Mouse (Mus musculus) left cerebral cortex, adult 9 months (tissue): Measurements from ENCODE around the gene Mmp24.
"Not testable (repeated sequence)": the region's sequence is repeated elsewhere in the genome, so short reads cannot be mapped to it uniquely, and the experiment has no call there.

Experiments
- DNase-seq, 2 experiments: peaks; one replicate each; pipeline ENCODE4 v3.0.0; 2022; ENCODE audit warnings: low spot score in 2 of 2

Gene Mmp24

GRCm38 (mm10) chr2:155814829-155815228 is 39.7 kb downstream of the Mmp24 start:
- DNase-seq = no peak

DNA sequence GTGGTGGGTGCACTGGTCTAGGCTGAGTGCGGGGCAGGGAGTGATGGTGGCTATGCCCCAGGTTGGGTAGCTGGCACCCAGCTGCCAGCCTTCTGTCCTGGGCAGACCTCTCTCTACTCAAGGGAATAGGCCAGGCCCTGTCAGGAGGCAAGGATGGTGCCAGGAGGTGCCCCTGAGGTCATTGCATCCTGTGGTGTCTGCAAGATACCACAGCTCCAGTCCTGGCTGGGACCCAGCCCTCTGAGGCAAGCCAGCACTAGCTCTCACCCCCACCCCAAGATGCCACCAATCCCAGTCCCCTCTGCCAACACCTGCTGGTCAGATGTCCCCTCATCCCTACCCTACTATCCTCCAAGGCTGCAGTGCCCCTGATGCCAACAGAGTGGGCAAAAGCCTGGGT is 41.0 kb downstream of the Mmp24 start:
- DNase-seq = no peak

GRCm38 (mm10) chr2:155817301-155818245 is 42.4 kb downstream of the Mmp24 start:
- DNase-seq = no peak

GRCm38 (mm10) chr2:155818596-155819391 is 43.7 kb downstream of the Mmp24 start:
- peak; percentile 88 to 96 for DNase-seq

DNA sequence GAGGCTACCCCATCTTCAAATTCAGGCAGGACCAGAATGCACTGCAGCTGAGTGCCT is 44.1 kb downstream of the Mmp24 start, which contains the start of gene BC029722:
Gene BC029722 (minus strand): TSS at position 35 of the 57 bp plus-strand sequence.
- no peak for DNase-seq

GRCm38 (mm10) chr2:155819449-155820251 is 44.5 kb downstream of the Mmp24 start:
- DNase-seq = no peak

- DNase-seq = no peak
Measured at GRCm38 (mm10) chr2:155820779-155821178, 45.6 kb downstream of the Mmp24 start.

DNA sequence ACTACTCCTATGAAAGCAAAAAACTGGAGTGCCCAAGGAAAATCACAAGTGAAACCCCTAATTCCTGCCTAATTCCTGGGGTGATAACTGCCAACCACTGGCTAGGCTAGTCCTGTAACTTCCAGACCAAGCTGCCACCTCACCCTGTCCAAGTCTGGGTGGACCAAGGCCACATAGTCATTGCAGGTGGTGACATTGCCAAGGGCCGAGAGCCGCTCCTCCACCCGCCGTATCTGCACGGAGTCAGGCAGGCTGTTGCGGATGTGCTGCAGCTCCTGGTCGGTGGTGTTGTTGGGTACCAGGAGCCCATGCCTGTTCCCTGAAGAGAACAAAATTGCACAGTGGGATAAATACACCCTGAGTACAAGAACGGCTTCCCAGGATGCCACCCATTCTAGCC is 48.6 kb downstream of the Mmp24 start:
- no peak for DNase-seq

DNA sequence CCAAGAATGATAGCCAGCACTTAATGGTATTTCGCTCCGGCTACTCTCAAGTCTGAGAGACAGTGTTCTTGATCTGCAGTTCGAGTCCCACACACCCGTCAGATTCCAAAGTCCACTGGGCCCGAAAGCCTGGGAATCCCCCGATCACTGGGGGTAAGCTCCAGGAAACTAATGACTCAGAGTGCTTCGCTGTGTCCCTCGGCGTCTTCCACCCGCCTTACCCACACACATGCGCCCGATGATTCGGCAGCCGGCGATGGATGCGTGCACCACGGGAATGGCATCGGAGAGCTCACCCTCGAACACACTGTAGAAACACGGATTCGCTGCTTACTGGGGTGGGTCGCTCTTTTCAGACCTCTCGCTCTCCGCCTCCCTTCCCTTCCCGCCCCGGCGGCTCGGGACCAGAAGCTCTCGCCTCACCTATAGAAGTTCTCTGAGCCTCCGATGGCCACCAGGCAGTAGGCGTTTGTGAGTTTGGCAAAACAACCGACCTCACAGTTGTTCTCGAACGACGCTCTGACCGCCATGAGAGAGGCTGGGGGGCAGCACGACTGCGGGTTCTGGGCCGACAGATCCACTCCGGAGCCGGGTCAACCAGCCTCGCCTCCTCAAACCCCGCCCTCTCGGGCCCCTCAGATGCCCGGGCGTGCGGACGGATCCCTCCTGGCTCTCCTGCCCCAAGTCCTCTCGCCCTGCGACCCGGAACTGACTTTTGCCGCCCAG is 50.9 kb downstream of the Mmp24 start:
- no peak for DNase-seq

DNA sequence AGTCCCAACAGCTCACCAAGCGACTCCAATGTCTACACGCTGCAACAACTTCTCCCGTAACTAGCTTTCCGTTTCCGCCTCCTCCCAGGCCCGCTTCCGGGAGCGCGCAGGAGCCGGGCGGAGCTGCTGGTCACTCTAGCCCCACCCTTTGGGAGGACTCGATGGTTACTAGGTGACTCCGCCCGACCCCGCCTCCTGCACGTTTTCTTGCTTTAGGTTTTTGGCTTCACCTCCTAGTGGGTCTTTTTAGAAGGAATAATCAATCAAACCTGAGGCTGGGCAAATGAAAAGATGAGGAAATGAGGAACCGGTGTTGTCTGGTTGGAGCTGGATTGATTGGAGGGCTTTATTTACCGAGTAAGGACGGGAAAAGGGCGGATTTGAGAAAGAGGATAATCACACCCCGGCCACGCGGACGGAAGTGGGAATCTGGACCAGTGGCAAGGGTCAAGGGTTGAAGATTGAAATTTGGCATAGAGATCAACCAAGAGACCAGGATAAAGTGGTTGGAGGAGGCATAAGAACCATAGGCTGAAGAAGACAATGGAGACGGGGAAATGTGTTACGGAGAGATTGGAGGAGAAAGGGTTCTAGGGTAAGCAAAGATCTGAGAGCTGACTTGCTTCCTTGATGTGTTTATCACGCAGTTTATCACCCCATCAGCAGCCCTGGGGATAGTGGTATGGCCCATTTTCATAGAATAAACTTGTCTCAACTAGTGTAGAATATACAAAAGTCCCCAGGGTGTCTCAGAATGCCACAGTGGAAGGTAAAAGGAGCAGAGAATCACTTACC is 51.7 kb downstream of the Mmp24 start, which contains the start of gene Eif6:
Gene Eif6 (minus strand): TSS at position 296 of the 795 bp plus-strand sequence.
- DNase-seq = peak in 1 of 2 experiments; percentile 80

DNA sequence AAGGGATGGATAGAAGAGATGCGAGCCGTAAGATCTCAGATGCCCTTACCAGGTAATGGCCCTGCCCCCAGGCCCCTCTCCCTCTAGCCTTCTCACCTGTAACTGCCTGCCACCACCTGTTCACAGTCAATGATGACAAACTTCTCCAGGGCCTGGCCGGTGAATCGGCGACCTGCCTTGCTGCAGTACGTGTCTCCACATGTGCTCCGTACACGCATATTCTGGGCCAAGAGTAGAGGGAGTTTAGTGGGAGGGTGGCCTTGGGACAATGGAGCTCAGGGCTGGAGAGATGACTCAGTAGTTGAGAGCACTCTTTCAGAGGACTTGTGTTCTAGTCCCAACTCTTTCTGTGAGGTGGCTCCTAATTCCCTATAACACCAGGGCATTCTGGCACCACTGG is 55.7 kb downstream of the Mmp24 start:
- no peak for DNase-seq

- DNase-seq = no peak
Measured at GRCm38 (mm10) chr2:155831302-155831701, 56.2 kb downstream of the Mmp24 start.

DNA sequence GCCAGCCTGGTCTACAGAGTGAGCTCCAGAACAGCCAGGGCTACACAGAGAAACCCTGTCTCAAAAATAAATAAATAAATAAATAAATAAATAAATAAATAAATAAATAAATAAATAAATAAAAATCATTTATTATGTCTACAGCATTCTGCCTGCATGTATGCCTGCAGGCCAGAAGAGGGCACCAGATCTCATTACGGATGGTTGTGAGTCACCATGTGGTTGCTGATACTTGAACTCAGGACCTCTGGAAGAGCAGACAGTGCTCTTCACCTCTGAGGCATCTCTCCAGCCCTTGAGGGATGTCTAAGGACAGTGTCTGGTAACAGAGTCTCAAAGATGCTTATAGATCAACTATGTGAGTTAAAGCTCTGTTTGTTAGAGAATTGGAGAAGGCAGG is 56.9 kb downstream of the Mmp24 start:
- not testable (repeated sequence) for DNase-seq

GRCm38 (mm10) chr2:155834732-155835131 is 59.6 kb downstream of the Mmp24 start, which contains the start of gene Fam83c:
Fam83c (minus strand) TSS chr2:155834854.
- no peak for DNase-seq

- DNase-seq = no peak
Measured at GRCm38 (mm10) chr2:155837961-155838360, 62.8 kb downstream of the Mmp24 start.

DNA sequence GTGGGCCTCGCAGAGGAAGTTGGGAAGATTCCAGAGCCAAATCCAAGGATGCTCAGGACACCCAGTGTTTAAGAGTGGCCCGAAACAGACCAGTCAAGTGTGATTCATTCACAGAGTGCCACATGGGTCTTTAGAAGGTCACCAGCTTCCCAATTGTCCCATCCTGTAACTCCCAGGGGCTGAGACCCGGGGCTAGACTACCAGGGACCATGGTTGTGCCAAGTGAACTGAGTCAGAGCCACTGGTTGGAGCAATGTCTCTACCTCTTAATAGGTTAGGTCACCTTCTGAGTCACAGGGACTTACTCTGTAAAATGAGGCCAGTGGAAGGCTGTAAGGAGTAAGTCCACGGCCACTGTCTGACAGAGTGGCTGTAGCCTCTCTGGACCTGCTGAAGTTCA is 63.8 kb downstream of the Mmp24 start:
- DNase-seq = no peak

DNA sequence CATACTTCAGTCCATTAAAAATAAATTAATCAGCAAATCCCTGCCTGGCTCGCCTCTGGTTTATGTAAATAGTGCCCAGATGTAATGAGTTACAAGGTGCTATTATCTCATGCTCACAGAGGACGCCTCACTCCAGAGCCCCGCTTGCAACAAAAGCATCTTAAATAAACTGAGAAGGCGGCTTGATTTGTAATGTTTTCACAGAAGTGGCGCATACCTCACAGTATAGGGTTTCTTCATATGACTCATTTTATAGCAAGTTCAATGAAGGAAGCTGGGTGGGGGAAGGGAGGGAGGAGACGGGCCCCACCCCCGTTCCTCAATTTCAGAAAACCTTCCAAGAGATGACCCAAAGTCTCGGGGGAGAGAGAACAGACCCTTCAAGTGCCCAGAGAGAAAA is 71.8 kb downstream of the Mmp24 start:
- DNase-seq = no peak

GRCm38 (mm10) chr2:155848291-155848690 is 73.1 kb downstream of the Mmp24 start:
- DNase-seq = peak in 1 of 2 experiments; percentile 88

DNA sequence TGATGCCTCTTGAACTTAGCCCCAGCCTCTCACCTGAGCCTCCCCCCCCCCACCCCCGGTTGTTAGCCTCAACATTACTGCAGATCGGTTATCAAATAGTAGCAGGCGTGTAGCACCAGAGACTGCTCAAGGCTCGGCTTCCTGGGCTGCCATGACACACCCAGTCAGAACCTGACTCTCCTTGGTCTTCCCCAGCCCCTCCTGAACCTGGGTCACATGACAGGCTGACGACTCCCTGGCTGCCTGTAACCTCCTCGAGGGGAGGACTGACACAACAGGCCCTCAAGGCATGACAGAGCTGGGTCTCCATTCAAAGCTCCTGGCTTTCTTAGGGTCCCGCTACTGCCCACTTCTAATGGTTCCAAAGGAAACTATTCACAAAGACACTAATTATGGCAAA is 74.3 kb downstream of the Mmp24 start:
- no peak for DNase-seq

DNA sequence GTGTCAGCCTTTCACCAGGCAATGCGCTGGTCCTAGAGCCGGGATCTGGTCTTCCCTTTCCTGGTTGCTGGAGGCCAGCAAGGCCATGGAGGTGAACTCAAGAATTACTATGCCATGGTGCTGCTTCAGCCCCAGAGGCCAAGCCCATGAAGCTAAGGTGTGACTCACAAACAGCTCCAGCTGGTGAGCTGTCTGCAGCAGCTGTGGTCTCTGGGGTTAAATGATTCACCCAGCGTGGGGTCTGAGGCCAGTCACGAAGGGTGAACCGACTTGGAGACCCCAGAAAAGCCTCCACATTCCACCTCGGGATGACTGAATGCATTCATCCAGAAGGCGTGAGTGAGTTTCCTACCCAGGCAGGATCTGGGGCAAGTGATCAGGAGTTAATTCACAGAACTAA is 75.0 kb downstream of the Mmp24 start:
- DNase-seq = no peak

GRCm38 (mm10) chr2:155852536-155852935 is 77.4 kb downstream of the Mmp24 start:
- DNase-seq = no peak
